Mouse (Mus musculus) T-helper 17 cell (primary cell): ENCODE results near the gene Stra6.

Experiments used
- in situ Hi-C, 2 experiments: fragments of 300-600 bp; cut with MboI, MseI; formaldehyde crosslinking; loops; 1 replicate in 1 of 2; 2 replicates in 1 of 2; pipeline ENCODE4 v1.15.1; 2025; ENCODE audit warnings: high pct_unique_total_duplicates in 2 of 2

The Stra6 gene

GRCm38 (mm10) chr9:58159855-58160254 is 96.3 kb downstream of the Stra6 start:
- in situ Hi-C loops = loop anchor here in 1 of 2 experiments (5.0 kb wide), 2 partner anchors 63 to 678 kb away; no protein-coding TSS in a partner anchor

- in situ Hi-C loops = loop anchor here in 1 of 2 experiments (5.0 kb wide), 1 partner anchor 63 kb away; no protein-coding TSS in a partner anchor
Observed at GRCm38 (mm10) chr9:58160315-58160714, 96.7 kb downstream of the Stra6 start.

- in situ Hi-C loops = loop anchor here in 1 of 2 experiments (5.0 kb wide), 1 partner anchor 65 kb away; no protein-coding TSS in a partner anchor
Observed at GRCm38 (mm10) chr9:58162173-58162572, 98.6 kb downstream of the Stra6 start.

- in situ Hi-C loops = loop anchor here in 1 of 2 experiments (5.0 kb wide), 1 partner anchor 66 kb away; no protein-coding TSS in a partner anchor
Observed at GRCm38 (mm10) chr9:58163146-58163545, 99.6 kb downstream of the Stra6 start.

GRCm38 (mm10) chr9:58165779-58166178 is 102.2 kb downstream of the Stra6 start:
- in situ Hi-C loops = no loop called here

- in situ Hi-C loops = no loop called here
Observed at GRCm38 (mm10) chr9:58168880-58169279, 105.3 kb downstream of the Stra6 start.

- in situ Hi-C loops = no loop called here
Observed at GRCm38 (mm10) chr9:58169426-58169825, 105.8 kb downstream of the Stra6 start.

GRCm38 (mm10) chr9:58172863-58173262 is 109.3 kb downstream of the Stra6 start:
- in situ Hi-C loops = no loop called here

GRCm38 (mm10) chr9:58174818-58175251 is 111.2 kb downstream of the Stra6 start:
- in situ Hi-C loops = no loop called here

- in situ Hi-C loops = no loop called here
Observed at GRCm38 (mm10) chr9:58175745-58176487, 112.3 kb downstream of the Stra6 start.

GRCm38 (mm10) chr9:58177165-58177564 is 113.6 kb downstream of the Stra6 start:
- in situ Hi-C loops = no loop called here

- in situ Hi-C loops = no loop called here
Observed at GRCm38 (mm10) chr9:58179390-58179789, 115.8 kb downstream of the Stra6 start.

- in situ Hi-C loops = loop anchor here in 1 of 2 experiments (10.0 kb wide), 2 partner anchors 1820 to 2000 kb away; no protein-coding TSS in a partner anchor
Observed at GRCm38 (mm10) chr9:58184456-58184855, 120.9 kb downstream of the Stra6 start.

- in situ Hi-C loops = no loop called here
Observed at GRCm38 (mm10) chr9:58194222-58194621, 130.6 kb downstream of the Stra6 start.

GRCm38 (mm10) chr9:58195671-58196070 is 132.1 kb downstream of the Stra6 start:
- in situ Hi-C loops = loop anchor here in 1 of 2 experiments (5.0 kb wide), 1 partner anchor 158 kb away; no protein-coding TSS in a partner anchor

- in situ Hi-C loops = loop anchor here in 1 of 2 experiments (5.0 kb wide), 1 partner anchor 159 kb away; no protein-coding TSS in a partner anchor
Observed at GRCm38 (mm10) chr9:58196141-58196540, 132.6 kb downstream of the Stra6 start.

- in situ Hi-C loops = loop anchor here in 1 of 2 experiments (5.0 kb wide), 1 partner anchor 160 kb away; no protein-coding TSS in a partner anchor
Observed at GRCm38 (mm10) chr9:58196610-58197567, 133.3 kb downstream of the Stra6 start.

- in situ Hi-C loops = loop anchor here in 1 of 2 experiments (5.0 kb wide), 1 partner anchor 161 kb away; no protein-coding TSS in a partner anchor
Observed at GRCm38 (mm10) chr9:58197781-58198701, 134.5 kb downstream of the Stra6 start.

- in situ Hi-C loops = loop anchor here in 1 of 2 experiments (5.0 kb wide), 1 partner anchor 162 kb away; no protein-coding TSS in a partner anchor
Observed at GRCm38 (mm10) chr9:58198801-58199371, 135.3 kb downstream of the Stra6 start.
